ENCODE assay signal across 8 mouse cellular contexts in the genomic region with DNA sequence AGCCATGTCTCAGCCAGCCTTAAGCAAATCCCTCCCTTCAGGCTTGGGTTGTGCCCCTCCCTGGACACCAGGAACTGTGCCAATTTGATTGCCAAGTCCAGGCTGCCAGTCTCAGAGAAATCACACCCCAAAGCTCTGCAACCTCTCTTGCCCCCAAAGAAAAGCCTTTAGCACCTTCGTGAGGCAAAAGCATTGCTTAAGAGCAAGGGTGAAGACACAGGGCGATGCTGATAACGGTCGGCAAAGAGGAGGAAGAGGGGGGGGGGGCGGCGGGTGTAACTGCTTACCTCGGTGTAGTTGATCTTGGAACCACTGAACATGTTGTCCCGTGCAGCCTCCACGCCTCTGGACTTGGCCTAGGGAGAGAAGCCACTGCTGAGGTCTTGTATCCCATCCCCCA. TPM values are rescaled to one million over a fixed set of nuclear protein-coding genes. Genes with fewer than 3 reads are reported as not detected.
A peak's percentile ranks its signal among the peaks of the same experiment; 100 is the strongest.
DNase-seq lines count a peak whose midpoint lies in the region; ATAC-seq and TF ChIP-seq lines count a peak whose summit lies in the region.

No protein-coding gene starts in this region.

- H3K36me3 ChIP-seq in embryonic facial prominence, embryonic 10.5 days (replicated peaks) = peaks cover 53% of the 10 kb centered on the region
- H3K36me3 ChIP-seq in hindbrain, embryonic 15.5 days = peaks cover 12% of the 10 kb centered on the region

- peak overlapping the region; percentile 26 for H3K4me3 ChIP-seq in lung, adult 2 months (replicated peaks; ENCODE audit: extremely low read depth, low read depth, low read length)
- H3K4me3 ChIP-seq in embryonic facial prominence, embryonic 10.5 days = peak overlapping the region; percentile 87
- H3K4me3 ChIP-seq in hindbrain, embryonic 15.5 days = peak overlapping the region; percentile 73

- H3K9me3 ChIP-seq in embryonic facial prominence, embryonic 10.5 days = no peaks in the 10 kb centered on the region
- no peaks in the 10 kb centered on the region for H3K9me3 ChIP-seq in hindbrain, embryonic 15.5 days

- TF ChIP-seq CTCF in lung, adult 2 months (IDR thresholded peaks at IDR 0.05; ENCODE audit: insufficient read depth, low read length) = no peak

- H3K4me2 ChIP-seq in hindbrain, embryonic 15.5 days = peak overlapping the region; percentile 72

- H3K27me3 ChIP-seq in embryonic facial prominence, embryonic 10.5 days (replicated peaks; ENCODE audit: low read depth, poor library complexity, severe bottlenecking) = no peaks in the 10 kb centered on the region
- no peaks in the 10 kb centered on the region for H3K27me3 ChIP-seq in hindbrain, embryonic 15.5 days

- no peak for DNase-seq in lung, adult 2 months
- DNase-seq in lung, postnatal 14 days = no peak
- DNase-seq in embryonic facial prominence, embryonic 10.5 days (ENCODE audit: low spot score) = no peak
- peak; percentile 23 for DNase-seq in lung, postnatal 25 days (ENCODE audit: low spot score)
- no peak for DNase-seq in right cerebral cortex, adult 2 months (ENCODE audit: low spot score in 2 of 2)
- no peak for DNase-seq in c-Kit-positive CD71-positive TER-119-positive erythroid progenitor cells, embryonic 14.5 days (ENCODE audit: low spot score)
- DNase-seq in adrenal gland, adult (ENCODE audit: inconsistent age in 2 of 2, low spot score in 1 of 2) = no peak

- H3K9ac ChIP-seq in hindbrain, embryonic 15.5 days = no peak overlapping the region; the same call in 1 of the 2 replicates

- H3K4me1 ChIP-seq in lung, adult 2 months (ENCODE audit: control insufficient read depth, insufficient read depth, low read length) = peaks cover 7% of the 10 kb centered on the region
- peaks cover 44% of the 10 kb centered on the region for H3K4me1 ChIP-seq in embryonic facial prominence, embryonic 10.5 days
- peaks cover 40% of the 10 kb centered on the region for H3K4me1 ChIP-seq in hindbrain, embryonic 15.5 days (replicated peaks)

- WGBS in lung, adult 2 months = 8% methylated on average over 7 of the region's 9 CpGs
- WGBS in embryonic facial prominence, embryonic 10.5 days = 63% methylated on average over 9 of the region's 9 CpGs
- 62% methylated on average over 9 of the region's 9 CpGs for WGBS in hindbrain, embryonic 15.5 days

- TF ChIP-seq POLR2A in lung, adult 2 months (IDR thresholded peaks at IDR 0.05; ENCODE audit: borderline replicate concordance, extremely low read depth, low read depth, low read length) = no peak

- ATAC-seq in hindbrain, embryonic 15.5 days (ENCODE audit: low FRiP score, low read depth) = no peak

- H3K27ac ChIP-seq in embryonic facial prominence, embryonic 10.5 days (replicated peaks) = peak overlapping the region; percentile 95
- H3K27ac ChIP-seq in hindbrain, embryonic 15.5 days (replicated peaks) = no peak overlapping the region

RNA-seq across cellular contexts. Expression of gene Gpi1, which starts 1.5 kb away (rescaled TPM):
- 164 and 199 TPM in 2 replicates for polyA plus RNA-seq in lung, adult 2 months (2012; rRNA removed)
- polyA plus RNA-seq in embryonic facial prominence, embryonic 10.5 days (2016; fragmentation: Nextera tagmentation; extraction: Ambion mirVana) = 347 and 381 TPM in 2 replicates
- 300 and 313 TPM in 2 replicates for polyA plus RNA-seq in hindbrain, embryonic 15.5 days (2015; fragmentation: Nextera tagmentation; extraction: Ambion mirVana)

RNA-seq across cellular contexts. Expression of gene Gm6096, which starts 22.2 kb away (rescaled TPM):
- not detected in 2 replicates for polyA plus RNA-seq in lung, adult 2 months (2012; rRNA removed)
- polyA plus RNA-seq in embryonic facial prominence, embryonic 10.5 days (2016; fragmentation: Nextera tagmentation; extraction: Ambion mirVana) = 0.62 TPM in 1 of 2 replicates, not detected in the other
- polyA plus RNA-seq in hindbrain, embryonic 15.5 days (2015; fragmentation: Nextera tagmentation; extraction: Ambion mirVana) = not detected in 2 replicates

RNA-seq across cellular contexts. Expression of gene Pdcd2l, which starts 32.2 kb away (rescaled TPM):
- polyA plus RNA-seq in lung, adult 2 months (2012; rRNA removed) = 19.1 and 23.7 TPM in 2 replicates
- 73.5 and 80.8 TPM in 2 replicates for polyA plus RNA-seq in embryonic facial prominence, embryonic 10.5 days (2016; fragmentation: Nextera tagmentation; extraction: Ambion mirVana)
- 71.8 and 82.6 TPM in 2 replicates for polyA plus RNA-seq in hindbrain, embryonic 15.5 days (2015; fragmentation: Nextera tagmentation; extraction: Ambion mirVana)

RNA-seq across cellular contexts. Expression of gene Uba2, which starts 59.2 kb away (rescaled TPM):
- 23.9 and 42.1 TPM in 2 replicates for polyA plus RNA-seq in lung, adult 2 months (2012; rRNA removed)
- 289 and 295 TPM in 2 replicates for polyA plus RNA-seq in embryonic facial prominence, embryonic 10.5 days (2016; fragmentation: Nextera tagmentation; extraction: Ambion mirVana)
- 156 and 162 TPM in 2 replicates for polyA plus RNA-seq in hindbrain, embryonic 15.5 days (2015; fragmentation: Nextera tagmentation; extraction: Ambion mirVana)

Comparison
In these comparisons a context has a peak if more than half of its experiments do, and no peak if none do; other contexts are left out.
1. H3K4me3 ChIP-seq: peak in every context shown above with its lines; median percentile 87 in embryonic facial prominence, embryonic 10.5 days; 73 in hindbrain, embryonic 15.5 days; 26 in lung, adult 2 months.